Mouse (Mus musculus) central nervous system, embryonic 18 days (tissue): ENCODE data around the gene Ugt2a2. TPM values are rescaled to one million over a fixed set of nuclear protein-coding genes. Genes with fewer than 3 reads are reported as not detected.

Source experiments
- polyA plus RNA-seq: library from polyadenylated mRNA; depleted of rRNA; stranded (reverse); fragments of >200 nt; gene quantifications from 2 replicates; pipeline ENCODE4 v1.2.3, GENCODE M21; 2012; rRNA removed

Gene Ugt2a2
- not detected in 2 replicates for polyA plus RNA-seq

GRCm38 (mm10) chr5:87482160-87482559 lies at the start of gene Ugt2a2:
Gene Ugt2a2 (minus strand): TSS chr5:87482260.

GRCm38 (mm10) chr5:87490771-87491170 lies 8.7 kb upstream of the Ugt2a2 start, which contains the start of gene Ugt2a1:
Gene Ugt2a1 (minus strand): TSS chr5:87490871.

GRCm38 (mm10) chr5:87486706-87487105 lies 4.6 kb upstream of the Ugt2a2 start, which contains the start of gene Gm43638:
Gene Gm43638 (minus strand): TSS chr5:87486806.

GRCm38 (mm10) chr5:87424041-87424440 lies 58.0 kb downstream of the Ugt2a2 start, which contains the start of gene Ugt2b38:
Gene Ugt2b38 (minus strand): TSS chr5:87424203.

Other genes starting within 250 kb of the Ugt2a2 start
- 0.03 TPM in 1 of 2 replicates, not detected in the other for gene Ugt2b37, start 227.5 kb downstream of the Ugt2a2 start, polyA plus RNA-seq
- gene Ugt2a3, start 145.1 kb downstream of the Ugt2a2 start, polyA plus RNA-seq, result not detected in 2 replicates
- not detected in 2 replicates for gene Ugt2b38, start 58.1 kb downstream of the Ugt2a2 start, polyA plus RNA-seq
- not detected in 2 replicates for gene Gm43638, start 4.5 kb upstream of the Ugt2a2 start, polyA plus RNA-seq
- gene Ugt2a1, start 8.6 kb upstream of the Ugt2a2 start, polyA plus RNA-seq, result 0.05 and 0.18 TPM in 2 replicates
- gene Sult1b1, start 55.9 kb upstream of the Ugt2a2 start, polyA plus RNA-seq, result not detected in 2 replicates
- gene Sult1d1, start 86.8 kb upstream of the Ugt2a2 start, polyA plus RNA-seq, result not detected in 2 replicates
- gene Sult1e1, start 109.3 kb upstream of the Ugt2a2 start, polyA plus RNA-seq, result not detected in 2 replicates
- 0.08 and 0.10 TPM in 2 replicates for gene Csn1s1, start 183.9 kb upstream of the Ugt2a2 start, polyA plus RNA-seq
- not detected in 2 replicates for gene Csn2, start 217.4 kb upstream of the Ugt2a2 start, polyA plus RNA-seq